Mouse (Mus musculus): ENCODE results near the gene Nfkbil1. TPM values are rescaled to one million over a fixed set of nuclear protein-coding genes. Genes with fewer than 3 reads are reported as not detected.
"Not testable (repeated sequence)": the region's sequence is repeated elsewhere in the genome, so short reads cannot be mapped to it uniquely, and the experiment has no call there.

Gene Nfkbil1
- total RNA-seq, 4 experiments from 2014 or later: 8.2 to 9.4 (median 8.5) TPM

- DNase-seq (ENCODE audit: low spot score): no peak
Observed at GRCm38 (mm10) chr17:35236996-35237395, 1.4 kb upstream of the Nfkbil1 start.

- DNase-seq (ENCODE audit: low spot score): peak; percentile 97
Observed at GRCm38 (mm10) chr17:35236390-35236746, 776 bp upstream of the Nfkbil1 start.

- no peak for DNase-seq (ENCODE audit: low spot score)
Observed at GRCm38 (mm10) chr17:35234903-35235302, 689 bp downstream of the Nfkbil1 start.

GRCm38 (mm10) chr17:35234090-35234489, 1.5 kb downstream of the Nfkbil1 start:
- not testable (repeated sequence) for DNase-seq (ENCODE audit: low spot score)

GRCm38 (mm10) chr17:35233114-35233980, 2.2 kb downstream of the Nfkbil1 start, which contains the start of gene Atp6v1g2:
TSS of gene Atp6v1g2 (plus strand) at chr17:35233660.
- no peak for DNase-seq (ENCODE audit: low spot score)

- no peak for DNase-seq (ENCODE audit: low spot score)
Observed at GRCm38 (mm10) chr17:35232659-35233058, 2.9 kb downstream of the Nfkbil1 start.

GRCm38 (mm10) chr17:35232043-35232442, 3.5 kb downstream of the Nfkbil1 start:
- peak; percentile 88 for DNase-seq (ENCODE audit: low spot score)

- no peak for DNase-seq (ENCODE audit: low spot score)
Observed at GRCm38 (mm10) chr17:35231022-35231421, 4.6 kb downstream of the Nfkbil1 start.

- DNase-seq (ENCODE audit: low spot score): no peak
Observed at GRCm38 (mm10) chr17:35226561-35227046, 9.0 kb downstream of the Nfkbil1 start.

- DNase-seq (ENCODE audit: low spot score): no peak
Observed at GRCm38 (mm10) chr17:35225456-35225855, 10.1 kb downstream of the Nfkbil1 start.

GRCm38 (mm10) chr17:35224641-35225040, 11.0 kb downstream of the Nfkbil1 start:
- DNase-seq (ENCODE audit: low spot score): no peak

GRCm38 (mm10) chr17:35222299-35222698, 13.3 kb downstream of the Nfkbil1 start:
- no peak for DNase-seq (ENCODE audit: low spot score)

GRCm38 (mm10) chr17:35220156-35220952, 15.2 kb downstream of the Nfkbil1 start, which contains the start of gene Gm16181:
TSS of gene Gm16181 (plus strand) at chr17:35220834.
- DNase-seq (ENCODE audit: low spot score): no peak

- DNase-seq (ENCODE audit: low spot score): no peak
Observed at GRCm38 (mm10) chr17:35219601-35220041, 16.0 kb downstream of the Nfkbil1 start.

GRCm38 (mm10) chr17:35218516-35219193, 16.9 kb downstream of the Nfkbil1 start:
- DNase-seq (ENCODE audit: low spot score): peak; percentile 83

GRCm38 (mm10) chr17:35213071-35213470, 22.5 kb downstream of the Nfkbil1 start:
- no peak for DNase-seq (ENCODE audit: low spot score)

GRCm38 (mm10) chr17:35210593-35210992, 25.0 kb downstream of the Nfkbil1 start:
- no peak for DNase-seq (ENCODE audit: low spot score)

- DNase-seq (ENCODE audit: low spot score): no peak
Observed at GRCm38 (mm10) chr17:35209785-35210535, 25.6 kb downstream of the Nfkbil1 start.

- DNase-seq (ENCODE audit: low spot score): no peak
Observed at GRCm38 (mm10) chr17:35205380-35205769, 30.2 kb downstream of the Nfkbil1 start.

- DNase-seq (ENCODE audit: low spot score): no peak
Observed at GRCm38 (mm10) chr17:35204494-35205379, 30.9 kb downstream of the Nfkbil1 start, which contains the start of gene Lta. TSS of gene Lta (minus strand) at chr17:35205351.

Data from heart, adult 8-10 months (tissue).